Mouse (Mus musculus) hindbrain, embryonic 14.5 days (tissue): ENCODE data around the gene Elfn1. TPM values are rescaled to one million over a fixed set of nuclear protein-coding genes. Genes with fewer than 3 reads are reported as not detected.

Experiments used
- ATAC-seq: fragments of 200-750 bp; cut with Nextera tagmentation; 2 replicates; pipeline ENCODE4 v1.8.0; 2017; ENCODE audit warnings: moderate number of reproducible peaks, mild to moderate bottlenecking, moderate TSS enrichment, moderate library complexity; ENCODE audit not compliant: low FRiP score
- DNase-seq: peaks from one replicate; pipeline ENCODE4 v3.0.0-alpha.2; 2015; ENCODE audit warnings: low spot score
- H3K27ac ChIP-seq: fragments of 300-500 bp; sonication (generic); 2 replicates; pipeline ENCODE4 v1.5.1; 2014; ENCODE audit warnings: mild to moderate bottlenecking, moderate library complexity
- H3K27me3 ChIP-seq: fragments of 300-500 bp; sonication (generic); 2 replicates; pipeline ENCODE4 v1.6.1; 2014; ENCODE audit warnings: mild to moderate bottlenecking, low read length, mixed read lengths; ENCODE audit not compliant: control insufficient read depth, insufficient read depth
- H3K36me3 ChIP-seq: fragments of 300-500 bp; sonication (generic); replicated peaks from 2 replicates; pipeline ENCODE4 v1.6.1; 2014; ENCODE audit not compliant: control insufficient read depth, insufficient read depth
- H3K4me1 ChIP-seq: fragments of 300-500 bp; sonication (generic); replicated peaks from 2 replicates; pipeline ENCODE4 v1.6.1; 2014; ENCODE audit warnings: antibody characterized with exemption, low read length, mixed read lengths; ENCODE audit not compliant: control insufficient read depth, insufficient read depth
- H3K4me2 ChIP-seq: fragments of 300-500 bp; sonication (generic); replicated peaks from 2 replicates; pipeline ENCODE4 v1.6.1; 2014; ENCODE audit warnings: mild to moderate bottlenecking, moderate library complexity
- H3K4me3 ChIP-seq: fragments of 300-500 bp; sonication (generic); replicated peaks from 2 replicates; pipeline ENCODE4 v1.5.1; 2014; ENCODE audit warnings: mild to moderate bottlenecking, low read length
- H3K9ac ChIP-seq: fragments of 300-500 bp; sonication (generic); 2 replicates; pipeline ENCODE4 v1.6.1; 2014
- H3K9me3 ChIP-seq: fragments of 300-500 bp; sonication (generic); 2 replicates; pipeline ENCODE4 v1.6.1; 2016; ENCODE audit warnings: low read length; ENCODE audit not compliant: control insufficient read depth
- WGBS: fragments of 180-500 bp; shearing (Covaris S2); extraction: QIAGEN DNeasy Blood & Tissue Kit; methylation state at CpG from one replicate; pipeline ENCODE4 v1.1.7; 2014; 5-methylcytosine and 5-hydroxymethylcytosine counted together
- polyA plus RNA-seq: library from polyadenylated mRNA; unstranded; fragments of >200 nt; fragmentation: Nextera tagmentation; extraction: Ambion mirVana; gene quantifications from 2 replicates; pipeline ENCODE4 v1.2.1, GENCODE M21; 2014

The Elfn1 gene
- polyA plus RNA-seq, 1 experiment from 2014 or later: 3.5 TPM

GRCm38 (mm10) chr5:139949363-139949762 is 41.6 kb downstream of the Elfn1 start:
- Histone ChIP-seq H3K27ac (no peak overlapping the region), H3K4me3 (no peak overlapping the region), H3K27me3 (no peaks in the 10 kb centered on the region), H3K4me1 (peaks cover 5% of the 10 kb centered on the region), H3K9me3 (no peaks in the 10 kb centered on the region), H3K4me2 (no peak overlapping the region), H3K9ac (no peak overlapping the region; the same call in 1 of the 2 replicates), H3K36me3 (no peaks in the 10 kb centered on the region)
- DNase-seq (no peak), ATAC-seq (no peak)
- WGBS: 46% methylated on average over 8 of the region's 8 CpGs

GRCm38 (mm10) chr5:139949975-139950578 is 42.3 kb downstream of the Elfn1 start:
- ATAC-seq: no peak
- no peaks in the 10 kb centered on the region for H3K27me3 ChIP-seq
- no peak overlapping the region for H3K27ac ChIP-seq
- no peaks in the 10 kb centered on the region for H3K9me3 ChIP-seq
- 55% methylated on average over 11 of the region's 11 CpGs for WGBS
- no peak overlapping the region for H3K9ac ChIP-seq
- H3K36me3 ChIP-seq: no peaks in the 10 kb centered on the region
- no peak overlapping the region for H3K4me3 ChIP-seq
- DNase-seq: no peak
- no peak overlapping the region for H3K4me2 ChIP-seq
- H3K4me1 ChIP-seq: peaks cover 5% of the 10 kb centered on the region

- no peak overlapping the region for H3K4me3 ChIP-seq
- DNase-seq: peak; percentile 45
- no peak overlapping the region for H3K9ac ChIP-seq
- no peaks in the 10 kb centered on the region for H3K27me3 ChIP-seq
- ATAC-seq: no peak
- H3K4me2 ChIP-seq: no peak overlapping the region
- no peak overlapping the region for H3K27ac ChIP-seq
- H3K9me3 ChIP-seq: peaks cover 7% of the 10 kb centered on the region; the same call in 1 of the 2 replicates
- WGBS: 62% methylated on average over 10 of the region's 10 CpGs
- no peaks in the 10 kb centered on the region for H3K36me3 ChIP-seq
- H3K4me1 ChIP-seq: no peaks in the 10 kb centered on the region
Measured at GRCm38 (mm10) chr5:139956859-139957258, 49.1 kb downstream of the Elfn1 start.

- Histone ChIP-seq H3K4me1 (no peaks in the 10 kb centered on the region), H3K9ac (no peak overlapping the region), H3K4me3 (no peak overlapping the region), H3K9me3 (peaks cover 7% of the 10 kb centered on the region; the same call in 1 of the 2 replicates), H3K27ac (no peak overlapping the region), H3K27me3 (no peaks in the 10 kb centered on the region), H3K36me3 (no peaks in the 10 kb centered on the region), H3K4me2 (no peak overlapping the region)
- DNase-seq (no peak), ATAC-seq (no peak)
- 89% methylated on average over 4 of the region's 4 CpGs for WGBS
Measured at GRCm38 (mm10) chr5:139959741-139960140, 52.0 kb downstream of the Elfn1 start.

- H3K27ac ChIP-seq: no peak overlapping the region
- DNase-seq (no peak), ATAC-seq (no peak)
- no peaks in the 10 kb centered on the region for H3K27me3 ChIP-seq
- H3K9ac ChIP-seq: no peak overlapping the region
- H3K4me3 ChIP-seq: no peak overlapping the region
- H3K36me3 ChIP-seq: no peaks in the 10 kb centered on the region
- no peaks in the 10 kb centered on the region for H3K4me1 ChIP-seq
- WGBS: 67% methylated on average over 5 of the region's 5 CpGs
- peaks cover 7% of the 10 kb centered on the region; the same call in 1 of the 2 replicates for H3K9me3 ChIP-seq
- no peak overlapping the region for H3K4me2 ChIP-seq
Measured at GRCm38 (mm10) chr5:139964391-139964790, 56.6 kb downstream of the Elfn1 start.

- Histone ChIP-seq H3K4me2 (no peak overlapping the region), H3K4me1 (no peaks in the 10 kb centered on the region), H3K36me3 (no peaks in the 10 kb centered on the region), H3K9ac (no peak overlapping the region), H3K27me3 (no peaks in the 10 kb centered on the region), H3K27ac (no peak overlapping the region), H3K4me3 (no peak overlapping the region), H3K9me3 (no peaks in the 10 kb centered on the region)
- ATAC-seq (no peak), DNase-seq (no peak)
- 85% methylated on average over 14 of the region's 14 CpGs for WGBS
Measured at GRCm38 (mm10) chr5:139965596-139965995, 57.9 kb downstream of the Elfn1 start.

GRCm38 (mm10) chr5:139969151-139969948 is 61.6 kb downstream of the Elfn1 start:
- no peak overlapping the region for H3K4me3 ChIP-seq
- 83% methylated on average over 14 of the region's 14 CpGs for WGBS
- H3K9me3 ChIP-seq: no peaks in the 10 kb centered on the region
- H3K27ac ChIP-seq: no peak overlapping the region
- H3K4me1 ChIP-seq: no peaks in the 10 kb centered on the region
- ATAC-seq: no peak
- no peak for DNase-seq
- H3K36me3 ChIP-seq: no peaks in the 10 kb centered on the region
- H3K9ac ChIP-seq: no peak overlapping the region
- no peak overlapping the region for H3K4me2 ChIP-seq
- 0 out of 2 replicates have a peak, but pooled peaks cover 5% of the 10 kb centered on the region for H3K27me3 ChIP-seq

- DNase-seq (no peak), ATAC-seq (no peak)
- 57% methylated on average over 12 of the region's 12 CpGs for WGBS
- H3K4me2 ChIP-seq: no peak overlapping the region
- H3K4me3 ChIP-seq: no peak overlapping the region
- no peaks in the 10 kb centered on the region for H3K36me3 ChIP-seq
- H3K9me3 ChIP-seq: no peaks in the 10 kb centered on the region
- 0 out of 2 replicates have a peak, but pooled peaks cover 5% of the 10 kb centered on the region for H3K27me3 ChIP-seq
- H3K4me1 ChIP-seq: no peaks in the 10 kb centered on the region
- H3K9ac ChIP-seq: no peak overlapping the region
- no peak overlapping the region for H3K27ac ChIP-seq
Measured at GRCm38 (mm10) chr5:139970186-139970631, 62.5 kb downstream of the Elfn1 start.

- Histone ChIP-seq H3K27ac (no peak overlapping the region), H3K4me2 (no peak overlapping the region), H3K4me3 (no peak overlapping the region), H3K36me3 (no peaks in the 10 kb centered on the region), H3K9ac (no peak overlapping the region), H3K27me3 (0 out of 2 replicates have a peak, but pooled peaks cover 5% of the 10 kb centered on the region), H3K9me3 (no peaks in the 10 kb centered on the region), H3K4me1 (peaks cover 7% of the 10 kb centered on the region; the same call in 1 of the 2 replicates)
- WGBS: 87% methylated on average over 4 of the region's 4 CpGs
- no peak for ATAC-seq
- no peak for DNase-seq
Measured at GRCm38 (mm10) chr5:139976584-139976983, 68.8 kb downstream of the Elfn1 start.
